Mouse (Mus musculus) megakaryocyte progenitor cell, adult 5-6 weeks (primary cell): ENCODE results near the gene Plxnd1. TPM values are rescaled to one million over a fixed set of nuclear protein-coding genes. Genes with fewer than 3 reads are reported as not detected.

Source experiments
- ATAC-seq: replicated peaks from 2 replicates; pipeline ENCODE4 v1.8.0; 2016; ENCODE audit warnings: mild to moderate bottlenecking, moderate TSS enrichment, inconsistent platforms; ENCODE audit not compliant: poor library complexity
- total RNA-seq, 2 experiments: library from RNA; stranded (forward) in 1 of 2; stranded (reverse) in 1 of 2; fragments of 157-497, 149-512 nt in 1 of 2; fragments of 200-1000 nt in 1 of 2; gene quantifications; 2 replicates each; pipeline versions ENCODE4 v1.2.3 to v1.2.4; 2015 to 2017

The Plxnd1 gene
- total RNA-seq, 2 experiments from 2014 or later = 43.9 to 51.5 TPM

DNA sequence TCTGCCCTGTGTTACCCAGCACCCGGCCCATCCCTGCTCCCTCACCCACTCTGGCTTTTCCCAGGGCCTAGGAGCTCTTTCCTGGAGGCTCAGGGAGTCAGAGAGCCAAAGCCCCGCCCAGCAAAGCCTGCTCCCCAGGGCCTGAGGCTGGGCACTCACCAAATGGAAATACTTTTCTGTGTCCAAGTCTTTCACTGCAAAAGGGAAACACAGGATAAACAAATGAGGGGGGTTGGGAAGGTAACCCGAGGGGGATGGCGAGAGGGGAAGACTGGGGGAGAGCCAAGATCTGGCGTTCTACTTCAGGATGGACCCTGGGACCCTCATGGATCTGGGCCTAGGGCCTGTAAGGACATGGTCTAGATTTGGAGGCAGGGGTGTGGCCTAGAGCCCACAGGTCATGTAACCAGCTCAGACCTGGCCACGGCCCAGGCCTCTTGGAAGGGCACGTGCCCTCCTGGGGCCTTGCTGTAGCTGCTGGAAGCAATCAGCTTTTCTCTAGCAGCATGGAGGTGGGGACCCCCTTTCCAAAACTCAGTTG is 35.6 kb downstream of the Plxnd1 start:
- ATAC-seq = no peak

GRCm38 (mm10) chr6:115958445-115958844 is 36.4 kb downstream of the Plxnd1 start:
- no peak for ATAC-seq

- ATAC-seq = no peak
These were observed 37.1 kb downstream of the Plxnd1 start for GRCm38 (mm10) chr6:115957681-115958080.

DNA sequence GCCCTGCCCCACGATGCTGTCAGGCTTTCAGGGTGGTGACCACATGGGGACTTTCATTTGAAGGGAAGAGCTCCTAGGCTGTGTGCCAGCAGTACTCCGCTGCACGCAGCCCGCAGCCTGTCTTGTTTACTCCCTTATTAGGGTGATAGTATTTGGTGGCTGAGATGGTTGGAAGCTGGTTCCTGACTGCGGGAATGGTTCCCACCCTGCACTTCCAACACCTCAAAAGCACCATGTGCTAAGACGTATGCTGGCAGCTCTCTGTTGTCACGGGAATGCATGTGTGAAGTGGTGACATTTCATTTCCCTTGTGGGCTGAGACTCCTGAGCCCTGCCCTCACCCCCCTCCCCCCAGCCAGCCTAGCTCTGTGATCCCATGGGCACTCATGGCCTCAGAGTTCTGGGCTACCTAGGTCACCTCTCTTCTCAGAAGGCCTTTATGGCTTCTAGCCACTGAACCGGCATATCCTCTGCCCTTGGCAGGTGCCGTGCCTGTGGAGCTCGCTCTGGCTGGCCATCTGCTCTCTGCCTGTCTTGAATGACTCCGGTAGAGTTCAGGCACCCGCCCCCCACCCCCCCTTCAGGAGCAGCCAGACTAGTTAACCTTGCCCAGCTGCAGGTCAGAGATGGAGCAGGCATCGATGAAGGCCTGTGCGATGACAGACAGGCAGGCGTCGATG is 37.7 kb downstream of the Plxnd1 start:
- ATAC-seq = 0 out of 2 replicates have a peak, but pooled peaks have one; percentile 23

DNA sequence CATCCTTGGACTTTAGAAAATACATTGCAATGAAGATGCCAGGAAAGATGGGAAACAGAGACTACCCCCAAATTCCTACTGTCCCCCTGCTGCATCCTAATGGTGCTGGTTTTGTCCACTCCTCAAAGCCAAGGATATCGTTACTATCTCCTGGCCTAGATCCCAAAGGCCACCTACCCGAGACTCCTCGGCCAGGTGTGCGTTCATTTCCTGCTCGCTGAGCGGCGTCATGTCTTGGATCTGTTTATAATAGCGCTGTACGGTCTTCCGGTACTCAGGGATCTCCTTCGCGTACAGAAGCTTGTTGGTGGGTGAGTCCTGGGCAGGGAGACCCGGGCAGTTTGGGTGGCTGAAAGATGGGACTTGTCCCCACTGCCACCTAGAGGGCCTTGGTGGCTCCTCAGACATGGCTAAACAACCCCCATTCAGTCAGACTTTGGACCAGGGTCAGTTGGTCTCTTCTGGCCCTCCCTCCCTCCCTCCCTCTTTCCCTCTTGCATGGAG is 38.3 kb downstream of the Plxnd1 start:
- no peak for ATAC-seq

DNA sequence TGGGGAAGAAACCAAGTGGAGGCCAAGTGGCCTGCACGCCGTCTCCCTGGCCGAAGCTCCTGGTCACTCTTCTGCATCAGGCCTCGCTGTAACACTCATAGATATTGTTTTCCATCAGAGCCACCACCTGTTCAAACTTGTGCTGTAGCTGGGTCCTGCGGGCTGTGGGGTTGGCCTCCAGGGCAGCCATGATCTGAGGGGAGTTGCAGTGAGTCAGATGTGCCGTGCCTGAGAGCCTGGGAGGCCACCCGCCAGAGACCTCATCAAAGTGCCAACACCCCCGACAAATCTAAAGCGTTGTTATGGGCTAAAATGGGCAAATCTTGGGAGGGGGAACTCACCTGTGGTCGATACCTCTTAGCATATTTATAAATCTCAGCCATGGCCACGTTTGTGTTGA is 39.1 kb downstream of the Plxnd1 start:
- no peak for ATAC-seq

DNA sequence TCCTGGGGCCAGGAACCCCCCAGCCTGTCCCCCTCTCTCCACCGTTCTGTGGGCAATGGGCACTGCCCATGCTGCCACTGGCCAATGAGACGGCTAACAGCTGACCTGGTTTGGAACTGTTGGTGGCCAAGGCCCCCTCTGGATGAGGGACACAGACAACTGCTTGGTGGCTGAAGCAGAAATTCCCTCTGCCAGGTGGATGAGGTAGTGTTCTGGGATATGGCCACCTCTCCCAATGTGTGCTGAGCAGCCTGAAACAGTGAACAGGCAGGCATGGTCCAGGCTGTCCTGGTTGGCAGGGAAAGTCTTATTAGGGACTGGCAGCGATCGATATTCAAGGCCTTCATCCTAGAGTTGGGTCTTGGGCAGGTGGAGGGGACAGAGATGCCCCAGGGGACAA is 39.6 kb downstream of the Plxnd1 start:
- ATAC-seq = no peak

GRCm38 (mm10) chr6:115954506-115955074 is 40.2 kb downstream of the Plxnd1 start:
- no peak for ATAC-seq

- peak; percentile 84 for ATAC-seq
These were observed 48.4 kb downstream of the Plxnd1 start for GRCm38 (mm10) chr6:115946389-115946788.

GRCm38 (mm10) chr6:115945633-115946032 is 49.2 kb downstream of the Plxnd1 start:
- no peak for ATAC-seq

DNA sequence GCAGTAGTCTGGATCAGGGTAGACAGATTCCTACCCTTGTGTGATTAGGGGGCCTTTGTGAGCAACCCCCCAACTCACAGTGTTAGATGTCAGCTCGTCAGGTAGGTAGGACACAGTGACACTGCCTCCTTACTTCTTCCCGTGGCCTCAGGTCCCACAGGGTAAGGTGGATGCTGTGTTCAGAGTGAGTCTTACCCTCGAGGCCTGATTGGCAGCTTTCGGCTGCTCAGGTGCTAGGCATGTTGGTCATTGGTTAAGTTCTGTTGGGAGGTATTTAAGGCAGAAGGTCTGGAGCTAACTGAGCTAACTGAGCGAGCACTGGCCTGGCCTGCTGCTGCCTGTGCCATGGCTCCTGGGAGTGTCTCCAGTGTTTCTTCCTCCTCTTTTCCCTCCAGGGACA is 50.2 kb downstream of the Plxnd1 start, which contains the start of gene H1foo:
H1foo (plus strand) TSS at position 301 of the 400 bp plus-strand sequence.
- ATAC-seq = no peak

- no peak; the same call in 1 of the 2 replicates for ATAC-seq
These were observed 51.0 kb downstream of the Plxnd1 start for GRCm38 (mm10) chr6:115943498-115944427.

DNA sequence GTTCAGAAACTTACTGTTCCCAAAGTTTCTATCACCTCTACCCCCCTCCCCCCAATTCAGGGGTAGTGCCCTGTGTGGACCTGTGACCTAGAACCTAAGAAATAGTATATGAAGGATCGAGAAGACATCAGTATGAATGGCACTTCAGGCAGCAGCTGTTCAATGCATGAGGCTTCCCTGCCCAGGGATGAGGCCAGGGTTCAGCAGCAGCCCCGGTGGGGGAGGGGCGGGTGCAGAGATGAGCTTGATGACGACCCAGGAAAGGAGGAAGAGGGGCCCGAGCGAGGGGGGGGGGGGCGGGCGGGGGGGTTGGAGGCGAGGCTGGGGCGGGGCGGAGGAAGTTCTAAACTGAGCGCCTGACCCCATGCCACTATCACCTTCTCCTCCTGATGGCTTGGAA is 53.7 kb downstream of the Plxnd1 start:
- 0 out of 2 replicates have a peak, but pooled peaks have one; percentile 17 for ATAC-seq

DNA sequence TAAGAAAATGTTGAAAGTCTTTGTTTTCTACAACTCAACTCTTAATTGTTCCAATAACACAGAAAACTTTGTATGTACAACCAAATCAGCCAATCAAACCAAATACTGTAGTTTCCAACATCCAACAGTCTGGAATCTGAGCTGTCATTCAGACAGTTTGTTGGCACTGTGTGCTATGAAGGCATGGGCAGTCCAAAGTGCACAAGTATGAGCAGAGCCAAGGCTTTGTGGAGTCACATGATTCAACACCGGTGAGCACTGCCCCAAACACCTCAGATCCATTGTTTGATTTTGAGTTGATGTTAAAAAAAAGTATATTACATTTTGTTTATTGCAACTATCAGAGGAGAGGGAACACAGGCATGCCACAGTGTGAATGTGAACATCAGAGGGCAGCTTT is 54.2 kb downstream of the Plxnd1 start:
- ATAC-seq = no peak

GRCm38 (mm10) chr6:115938798-115939197 is 56.0 kb downstream of the Plxnd1 start:
- no peak for ATAC-seq

DNA sequence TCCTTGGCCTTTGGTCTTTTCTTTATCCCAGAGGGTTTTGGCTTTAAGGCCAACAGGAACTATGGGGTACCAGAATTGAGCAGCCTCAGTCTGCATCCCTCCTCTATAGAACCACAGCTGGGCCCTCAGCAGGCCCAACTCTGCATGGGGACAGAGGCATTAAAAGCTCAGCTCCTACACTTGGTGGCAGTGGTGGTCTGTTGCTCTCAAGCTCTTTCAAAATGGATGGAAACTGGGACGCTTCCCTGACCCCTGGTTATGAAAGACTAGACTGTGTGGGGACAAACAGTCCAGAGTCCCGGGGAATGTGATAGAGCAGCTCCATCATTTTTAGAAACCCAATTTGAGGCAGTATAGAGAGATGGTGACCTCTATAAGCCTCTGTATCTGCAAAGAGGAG is 56.8 kb downstream of the Plxnd1 start:
- no peak for ATAC-seq

DNA sequence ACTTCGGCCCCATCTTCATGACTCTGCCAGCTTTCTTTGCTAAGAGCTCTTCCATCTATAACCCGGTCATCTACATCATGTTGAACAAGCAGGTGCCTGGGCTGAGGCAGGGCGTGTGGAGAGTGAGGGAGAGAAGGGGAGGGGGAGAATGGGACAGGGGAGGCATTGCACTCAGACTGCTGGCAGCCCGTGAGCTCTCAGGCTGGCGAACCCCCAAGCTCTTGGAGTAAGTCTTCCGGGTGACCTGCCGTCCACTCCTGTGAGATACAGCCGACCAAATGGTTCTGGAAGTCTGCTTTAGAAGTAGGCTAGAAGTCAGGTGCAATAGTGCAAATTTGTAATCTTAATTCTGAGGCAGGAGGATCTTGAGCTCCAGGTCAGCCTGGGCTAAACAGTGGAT is 59.3 kb downstream of the Plxnd1 start:
- ATAC-seq = no peak

DNA sequence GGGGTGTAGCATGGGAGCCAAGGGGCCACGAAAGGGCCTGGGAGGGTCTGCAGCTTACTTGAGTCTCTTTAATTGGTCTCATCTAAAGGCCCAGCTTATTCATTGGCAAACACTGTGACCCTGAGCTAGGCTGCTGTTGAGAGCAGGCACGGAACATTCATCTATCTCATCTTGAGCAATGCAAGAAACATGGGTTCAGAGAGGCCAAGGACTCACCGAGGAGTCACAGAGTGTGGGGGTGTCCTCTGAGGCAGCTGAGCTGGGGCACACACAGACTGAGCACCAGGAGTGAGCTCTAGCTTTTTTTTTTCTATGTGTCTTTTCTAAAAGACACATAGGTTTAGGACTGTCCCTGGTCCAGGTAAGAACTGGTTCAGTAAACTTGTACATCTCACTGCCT is 62.4 kb downstream of the Plxnd1 start:
- no peak for ATAC-seq

- no peak for ATAC-seq
These were observed 63.2 kb downstream of the Plxnd1 start, which contains the start of gene Rho for GRCm38 (mm10) chr6:115931639-115932038. TSS of gene Rho (plus strand) at chr6:115931748.

- no peak for ATAC-seq
These were observed 64.8 kb downstream of the Plxnd1 start for GRCm38 (mm10) chr6:115930018-115930417.
